In genomic region chr11:119602763-119603526, GRCm38 (mm10) we compare ENCODE assay signal across 8 mouse cellular contexts. TPM values are rescaled to one million over a fixed set of nuclear protein-coding genes. Genes with fewer than 3 reads are reported as not detected.
DNase-seq lines count a peak whose midpoint lies in the region; ATAC-seq lines count a peak whose summit lies in the region.

Rptor (plus strand) TSS chr11:119602905.

- WGBS in hindbrain, embryonic 14.5 days: 2% methylated on average over 56 of the region's 63 CpGs

- no peaks in the 10 kb centered on the region for H3K36me3 ChIP-seq in hindbrain, embryonic 14.5 days (replicated peaks; ENCODE audit: control insufficient read depth, insufficient read depth)

- no peaks in the 10 kb centered on the region for H3K9me3 ChIP-seq in hindbrain, embryonic 14.5 days (ENCODE audit: control insufficient read depth, low read length)

- H3K27me3 ChIP-seq in hindbrain, embryonic 14.5 days (ENCODE audit: control insufficient read depth, insufficient read depth, low read length): no peaks in the 10 kb centered on the region

- DNase-seq in R1 (ENCODE audit: low read depth, low spot score): peak; percentile 98
- peak; percentile 99 to 100 for DNase-seq in cerebellum, postnatal 25 days
- DNase-seq in frontal cortex, postnatal 25 days (ENCODE audit: low spot score in 2 of 2): peak; percentile 98 to 99
- peak; percentile 99 for DNase-seq in hindbrain, embryonic 14.5 days (ENCODE audit: low spot score)
- peak; percentile 98 to 99 for DNase-seq in layer of hippocampus, postnatal 36 days
- peak; percentile 99 for DNase-seq in lung, postnatal 36 days
- DNase-seq in retina, postnatal 1 day: peak; percentile 99
- DNase-seq in urinary bladder, adult 18-20 months (ENCODE audit: low spot score in 2 of 2): peak; percentile 96 to 99

- ATAC-seq in hindbrain, embryonic 14.5 days (ENCODE audit: low FRiP score): peak; percentile 97

- H3K4me1 ChIP-seq in hindbrain, embryonic 14.5 days (replicated peaks; ENCODE audit: control insufficient read depth, insufficient read depth, low read length): peaks cover 11% of the 10 kb centered on the region

- H3K4me3 ChIP-seq in hindbrain, embryonic 14.5 days (replicated peaks; ENCODE audit: low read length): peak within 1 kb of the TSS; percentile 94

- peak within 1 kb of the TSS; percentile 86 for H3K27ac ChIP-seq in hindbrain, embryonic 14.5 days

- H3K9ac ChIP-seq in hindbrain, embryonic 14.5 days: peak within 1 kb of the TSS; percentile 90

- peak within 1 kb of the TSS; percentile 69 for H3K4me2 ChIP-seq in hindbrain, embryonic 14.5 days (replicated peaks)

RNA-seq across cellular contexts. Expression of gene Rptor, which starts in this region (rescaled TPM):
- polyA plus RNA-seq in hindbrain, embryonic 14.5 days (2014; fragmentation: Nextera tagmentation; extraction: Ambion mirVana): 12.3 and 13.2 TPM in 2 replicates
- 10 to 100 TPM; 63.9 to 65.0 TPM for total RNA-seq in layer of hippocampus, postnatal 36 days (2021)

Comparison
In these comparisons a context has a peak if more than half of its experiments do, and no peak if none do; other contexts are left out.
1. Peak in every context shown above with its lines: DNase-seq, ATAC-seq, H3K4me3 ChIP-seq and H3K27ac ChIP-seq.